Mouse (Mus musculus) embryonic fibroblast, embryonic 13.5 days (primary cell): ENCODE data around the gene Med29.

Source experiments
- CTCF ChIP-seq: IDR thresholded peaks from 2 replicates; pipeline ENCODE4 v1.5.1; 2011; ENCODE audit warnings: mild to moderate bottlenecking, control low read depth, low read length, moderate library complexity, borderline replicate concordance; ENCODE audit not compliant: insufficient read depth
- POLR2A ChIP-seq: IDR thresholded peaks from 2 replicates; pipeline ENCODE4 v1.6.1; 2011; ENCODE audit warnings: low read depth, mild to moderate bottlenecking, control low read depth, low read length, moderate library complexity

DNA sequence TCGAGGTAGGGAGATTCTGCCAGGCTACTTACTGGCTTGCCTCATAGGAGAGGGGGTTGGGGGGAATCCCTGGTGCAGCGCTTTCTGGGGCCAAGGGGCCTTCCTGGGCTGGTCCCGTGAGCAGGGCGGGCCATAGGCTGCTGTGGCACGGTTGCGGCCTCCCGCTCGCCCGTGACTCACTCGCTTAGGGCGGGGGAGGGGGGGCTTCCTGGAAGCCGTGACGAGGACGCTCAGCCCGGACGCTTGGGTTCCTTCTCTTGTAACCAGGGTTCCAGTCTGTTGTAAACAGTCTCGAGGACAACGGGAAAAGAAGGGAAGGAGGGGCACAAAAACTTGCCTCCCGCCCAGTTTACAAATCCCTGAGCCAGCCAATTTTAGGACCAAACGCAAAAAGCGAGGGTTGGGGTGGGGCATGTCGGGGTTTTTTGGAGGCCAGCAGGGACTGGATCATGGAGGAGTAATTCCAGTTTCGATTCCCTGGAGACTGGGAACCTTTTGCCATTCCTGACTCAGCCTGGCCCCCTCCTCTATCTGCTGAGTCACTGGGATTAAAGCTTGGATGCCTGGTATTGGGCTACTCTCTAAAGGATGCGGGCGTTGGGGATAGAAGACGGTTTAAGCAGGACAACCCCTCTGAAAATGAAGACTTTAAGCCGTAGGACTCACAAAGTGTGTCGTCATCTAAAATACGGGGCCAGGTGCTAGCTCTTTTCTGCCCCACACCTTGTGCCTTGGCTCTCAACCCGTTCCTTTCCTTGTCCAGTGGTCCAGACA, 11.3 kb downstream of the Med29 start:
- TF ChIP-seq CTCF = no peak
- peak; percentile 47 for TF ChIP-seq POLR2A
